Mouse (Mus musculus): ENCODE data around the gene Dhrs7.

GRCm38 (mm10) chr12:72667868-72668469 lies 3.3 kb upstream of the Dhrs7 start:
- TF ChIP-seq POLR2A (IDR thresholded peaks at IDR 0.05; ENCODE audit: insufficient read length, low read depth), result no peak
- TF ChIP-seq MYOG (IDR thresholded peaks at IDR 0.05; ENCODE audit: control insufficient read depth in 1 of 3, insufficient read depth in 1 of 3, insufficient read length in 2 of 3, low read depth in 2 of 3), result no peak
- TF ChIP-seq POLR2AphosphoS2 (IDR thresholded peaks at IDR 0.05; ENCODE audit: insufficient read length, low read depth), result no peak
- TF ChIP-seq TCF12 (IDR thresholded peaks at IDR 0.05; ENCODE audit: insufficient read depth, poor library complexity, severe bottlenecking), result no peak
- no peak for TF ChIP-seq SRF (IDR thresholded peaks at IDR 0.05; ENCODE audit: control insufficient read depth, insufficient read length, low read depth)

Measured in myocyte (in vitro differentiated cells).